Mouse (Mus musculus) MEL (cell line): ENCODE measurements around the gene Prkce. TPM values are rescaled to one million over a fixed set of nuclear protein-coding genes. Genes with fewer than 3 reads are reported as not detected.

Experiments
- DNase-seq: peaks from one replicate; pipeline ENCODE4 v3.0.0; 2011; ENCODE audit warnings: low read depth, low spot score
- H3K27ac ChIP-seq: 2 replicates; pipeline ENCODE4 v1.5.1; 2012; ENCODE audit warnings: low read depth, mild to moderate bottlenecking, control low read depth, low read length, moderate library complexity; ENCODE audit not compliant: control insufficient read depth
- H3K27me3 ChIP-seq, 2 experiments: fragments of 150-350 bp in 1 of 2; sonication (generic) in 1 of 2; 2 replicates each; pipeline ENCODE4 v1.6.1; 2012; ENCODE audit warnings: low read length in 2 of 2, mild to moderate bottlenecking in 2 of 2, improper control_type of control experiment in 1 of 2, moderate library complexity in 1 of 2; ENCODE audit not compliant: insufficient read depth in 2 of 2, control insufficient read depth in 1 of 2
- H3K36me3 ChIP-seq, 2 experiments: 2 replicates each; pipeline ENCODE4 v1.6.1; 2012 to 2014; ENCODE audit warnings: low read length in 2 of 2, improper control_type of control experiment in 1 of 2, inconsistent platforms in 1 of 2, mild to moderate bottlenecking in 1 of 2; ENCODE audit not compliant: insufficient read depth in 2 of 2, control insufficient read depth in 1 of 2
- H3K4me1 ChIP-seq, 2 experiments: fragments of 150-350 bp in 1 of 2; sonication (generic) in 1 of 2; 2 replicates each; pipeline ENCODE4 v1.6.1; 2012; ENCODE audit warnings: low read length in 2 of 2, improper control_type of control experiment in 1 of 2, mild to moderate bottlenecking in 1 of 2; ENCODE audit not compliant: insufficient read depth in 2 of 2, control insufficient read depth in 1 of 2
- H3K4me3 ChIP-seq, 2 experiments: fragments of 150-350 bp in 1 of 2; sonication (generic) in 1 of 2; 2 replicates each; pipeline ENCODE4 v1.5.1; 2012; ENCODE audit warnings: low read depth in 2 of 2, low read length in 2 of 2, mild to moderate bottlenecking in 2 of 2, moderate library complexity in 2 of 2, control low read depth in 1 of 2, improper control_type of control experiment in 1 of 2; ENCODE audit not compliant: control insufficient read depth in 1 of 2, insufficient read depth in 1 of 2
- H3K79me2 ChIP-seq: 2 replicates; pipeline ENCODE4 v1.6.1; 2012; ENCODE audit warnings: mild to moderate bottlenecking, low read length, moderate library complexity; ENCODE audit not compliant: control insufficient read depth, poor library complexity, insufficient read depth
- H3K9ac ChIP-seq: 2 replicates; pipeline ENCODE4 v1.6.1; 2012; ENCODE audit warnings: low read depth, mild to moderate bottlenecking, control low read depth, low read length, moderate library complexity; ENCODE audit not compliant: control insufficient read depth, poor library complexity, severe bottlenecking
- H3K9me3 ChIP-seq: fragments of 150-350 bp; sonication (generic); replicated peaks from 2 replicates; pipeline ENCODE4 v1.6.1; 2012; ENCODE audit warnings: mild to moderate bottlenecking, low read length, improper control_type of control experiment, moderate library complexity; ENCODE audit not compliant: insufficient read depth
- CHD2 ChIP-seq: IDR thresholded peaks from 2 replicates; pipeline ENCODE4 v1.6.1; 2011; ENCODE audit warnings: low read length, improper control_type of control experiment
- CTCF ChIP-seq, 3 experiments: IDR thresholded peaks in 2 of 3; conservative IDR thresholded peaks in 1 of 3; 2 replicates each; pipeline ENCODE4 v1.5.1; 2011 to 2012; ENCODE audit warnings: low read length in 3 of 3, low read depth in 2 of 3, mild to moderate bottlenecking in 2 of 3, improper control_type of control experiment in 1 of 3, inconsistent platforms in 1 of 3, mixed read lengths in 1 of 3, moderate library complexity in 1 of 3; ENCODE audit not compliant: control insufficient read depth in 1 of 3, insufficient read depth in 1 of 3, poor library complexity in 1 of 3, severe bottlenecking in 1 of 3
- ELF1 ChIP-seq: IDR thresholded peaks from 2 replicates; pipeline ENCODE4 v1.6.1; 2014; ENCODE audit warnings: low read depth, mild to moderate bottlenecking, inconsistent platforms, low read length, improper control_type of control experiment, moderate library complexity
- EP300 ChIP-seq, 2 experiments: IDR thresholded peaks; 2 replicates each; pipeline ENCODE4 v1.6.1; 2011; ENCODE audit warnings: improper control_type of control experiment in 2 of 2, low read length in 2 of 2, low read depth in 1 of 2, mild to moderate bottlenecking in 1 of 2
- ETS1 ChIP-seq: IDR thresholded peaks from 2 replicates; pipeline ENCODE4 v1.6.1; 2012; ENCODE audit warnings: low read depth, mild to moderate bottlenecking, inconsistent platforms, low read length, improper control_type of control experiment, moderate library complexity
- GABPA ChIP-seq: IDR thresholded peaks from 2 replicates; pipeline ENCODE4 v1.6.1; 2012; ENCODE audit warnings: low read depth, mild to moderate bottlenecking, inconsistent platforms, low read length, improper control_type of control experiment, moderate library complexity
- GATA1 ChIP-seq: IDR thresholded peaks from 2 replicates; pipeline ENCODE4 v1.6.1; 2011; ENCODE audit warnings: low read depth, low read length, improper control_type of control experiment
- HCFC1 ChIP-seq: IDR thresholded peaks from 2 replicates; pipeline ENCODE4 v1.6.1; 2012; ENCODE audit warnings: low read depth, mild to moderate bottlenecking, inconsistent platforms, low read length, improper control_type of control experiment, moderate library complexity
- KAT2A ChIP-seq: conservative IDR thresholded peaks from 2 replicates; pipeline ENCODE4 v1.6.1; 2012; ENCODE audit warnings: low read depth, low read length, improper control_type of control experiment, inconsistent platforms
- MAFK ChIP-seq: IDR thresholded peaks from 2 replicates; pipeline ENCODE4 v1.6.1; 2011; ENCODE audit warnings: low read depth, mild to moderate bottlenecking, low read length, improper control_type of control experiment, borderline replicate concordance
- MXI1 ChIP-seq: IDR thresholded peaks from 2 replicates; pipeline ENCODE4 v1.6.1; 2011; ENCODE audit warnings: mild to moderate bottlenecking, low read depth, low read length, improper control_type of control experiment
- POLR2AphosphoS2 ChIP-seq: IDR thresholded peaks from 2 replicates; pipeline ENCODE4 v1.6.1; 2011; ENCODE audit warnings: low read length, improper control_type of control experiment
- POLR2AphosphoS5 ChIP-seq: IDR thresholded peaks from 2 replicates; pipeline ENCODE4 v1.6.1; 2012; ENCODE audit warnings: low read depth, borderline replicate concordance, mild to moderate bottlenecking, inconsistent platforms, low read length, moderate library complexity, mixed read lengths
- RCOR1 ChIP-seq: IDR thresholded peaks from 2 replicates; pipeline ENCODE4 v1.6.1; 2012; ENCODE audit warnings: low read depth, mild to moderate bottlenecking, inconsistent platforms, low read length, improper control_type of control experiment
- SIN3A ChIP-seq: IDR thresholded peaks from 2 replicates; pipeline ENCODE4 v1.6.1; 2012; ENCODE audit warnings: low read length, improper control_type of control experiment, inconsistent platforms
- SMC3 ChIP-seq: IDR thresholded peaks from 2 replicates; pipeline ENCODE4 v1.6.1; 2011; ENCODE audit warnings: low read depth, low read length, improper control_type of control experiment
- TBP ChIP-seq: IDR thresholded peaks from 2 replicates; pipeline ENCODE4 v1.8.0; 2011; ENCODE audit warnings: low read depth, low read length, improper control_type of control experiment
- TCF12 ChIP-seq: IDR thresholded peaks from 2 replicates; pipeline ENCODE4 v1.6.1; 2014; ENCODE audit warnings: low read depth, mild to moderate bottlenecking, inconsistent platforms, low read length, improper control_type of control experiment, moderate library complexity
- USF1 ChIP-seq: IDR thresholded peaks from 2 replicates; pipeline ENCODE4 v1.6.1; 2014; ENCODE audit warnings: low read depth, mild to moderate bottlenecking, inconsistent platforms, low read length, improper control_type of control experiment, moderate library complexity
- ZKSCAN1 ChIP-seq: IDR thresholded peaks from 2 replicates; pipeline ENCODE4 v1.6.1; 2012; ENCODE audit warnings: low read depth, mild to moderate bottlenecking, inconsistent platforms, low read length, improper control_type of control experiment, moderate library complexity
- ZMIZ1 ChIP-seq: IDR thresholded peaks from 2 replicates; pipeline ENCODE4 v1.6.1; 2012; ENCODE audit warnings: low read depth, mild to moderate bottlenecking, inconsistent platforms, low read length, improper control_type of control experiment, moderate library complexity
- polyA plus RNA-seq, 2 experiments: library from polyadenylated mRNA; stranded (reverse) in 1 of 2; unstranded in 1 of 2; fragments of >175 nt in 1 of 2; fragments of >200 nt in 1 of 2; gene quantifications; 2 replicates each; pipeline versions ENCODE4 v1.2.1 to v1.2.4; 2012; ENCODE audit warnings: low replicate concordance in 2 of 2, low read depth in 1 of 2; ENCODE audit not compliant: insufficient read length in 2 of 2, insufficient read depth in 1 of 2, missing spikeins in 1 of 2
- total RNA-seq: library from RNA; depleted of rRNA; stranded (reverse); fragments of 300-350 nt; gene quantifications from 2 replicates; pipeline ENCODE4 v1.2.3, GENCODE M21; 2012

Gene Prkce
- total and polyA plus RNA-seq, 3 experiments: 3.0 to 5.3 TPM; not detected in 1

GRCm38 (mm10) chr17:86176722-86177121, 9.1 kb downstream of the Prkce start:
- Histone ChIP-seq H3K27ac (peak overlapping the region; percentile 23), H3K9ac (no peak overlapping the region), H3K27me3 (no peaks in the 10 kb centered on the region), H3K4me1 (peaks cover 3 to 17% of the 10 kb centered on the region in 2 experiments), H3K4me3 (0 out of 4 replicates have a peak overlapping the region, but pooled peaks of 1 of the 2 experiments have one; percentile 7), H3K79me2 (no peaks in the 10 kb centered on the region; the same call in 1 of the 2 replicates), H3K36me3 (peaks cover 0 to 11% of the 10 kb centered on the region in 2 experiments; a peak in 2 of 4 replicates), H3K9me3 (no peaks in the 10 kb centered on the region)
- peak; percentile 76 for DNase-seq
- TF ChIP-seq HCFC1 (no peak), POLR2AphosphoS5 (no peak), USF1 (no peak), TCF12 (peak; percentile 50; the same call in 1 of the 2 replicates), RCOR1 (peak; percentile 53), TBP (0 out of 2 replicates have a peak, but pooled peaks have one; percentile 17), SIN3A (peak; percentile 55; the same call in 1 of the 2 replicates), KAT2A (no peak), MXI1 (peak; percentile 48; the same call in 1 of the 2 replicates), ELF1 (peak; percentile 34; the same call in 1 of the 2 replicates), ZMIZ1 (no peak), EP300 (IDR thresholded peaks at IDR 0.05; ENCODE audit: low read depth in 1 of 2, low read length in 2 of 2) (peak; percentile 66), POLR2AphosphoS2 (no peak), GATA1 (peak; percentile 79), ZKSCAN1 (no peak), ETS1 (peak; percentile 69), GABPA (no peak), CHD2 (no peak)

DNA sequence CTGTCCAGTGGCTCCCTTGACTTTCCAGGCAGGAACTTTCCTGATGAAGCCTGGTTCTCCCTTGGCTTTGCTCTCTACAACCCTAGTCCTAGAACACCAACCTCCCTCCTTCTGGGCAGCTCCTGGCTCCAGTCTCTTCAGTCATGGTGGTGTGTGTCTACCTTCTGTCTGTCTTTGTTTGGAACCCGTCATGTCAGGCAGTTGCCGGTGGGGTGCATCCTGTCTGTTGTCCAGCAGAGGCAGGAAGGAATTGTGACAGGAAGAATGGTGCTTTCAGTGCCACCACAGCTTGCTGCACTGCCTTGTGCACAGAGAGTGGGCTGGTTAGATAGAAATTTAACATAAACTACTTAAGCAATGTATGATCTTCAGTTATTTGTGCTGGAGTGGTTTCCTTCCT, 16.2 kb downstream of the Prkce start:
- no peak overlapping the region for H3K4me3 ChIP-seq
- H3K27ac ChIP-seq: no peak overlapping the region
- H3K79me2 ChIP-seq: no peaks in the 10 kb centered on the region; the same call in 1 of the 2 replicates
- no peak overlapping the region for H3K9ac ChIP-seq
- no peaks in the 10 kb centered on the region for H3K27me3 ChIP-seq
- H3K4me1 ChIP-seq: peaks cover 18 to 19% of the 10 kb centered on the region in 2 experiments
- no peaks in the 10 kb centered on the region for H3K9me3 ChIP-seq
- TF ChIP-seq MAFK (no peak), CTCF (IDR thresholded peaks at IDR 0.05 in 2 of 3, conservative IDR thresholded peaks at IDR 0.05 in 1 of 3; ENCODE audit: control insufficient read depth in 1 of 3, insufficient read depth in 1 of 3, low read depth in 2 of 3, low read length in 3 of 3, poor library complexity in 1 of 3, severe bottlenecking in 1 of 3) (no peak), TCF12 (no peak), SMC3 (no peak), KAT2A (no peak)
- TF ChIP-seq, all 39 proteins: peak for 0
- H3K36me3 ChIP-seq: peaks cover 0 to 21% of the 10 kb centered on the region in 2 experiments; a peak in 2 of 4 replicates
- no peak for DNase-seq
